Mouse (Mus musculus) monocyte, adult 2 months (primary cell): ENCODE results near the gene Guca1b.

Experiments
- DNase-seq, 2 experiments: peaks; one replicate each; pipeline ENCODE4 v3.0.0; 2022; ENCODE audit warnings: low spot score in 2 of 2, low read depth in 1 of 2

Guca1b gene

GRCm38 (mm10) chr17:47385145-47385544 is at the start of gene Guca1b:
Gene Guca1b, plus strand, starts transcription at chr17:47385393.
- no peak for DNase-seq

- DNase-seq = no peak
These were observed 42.1 kb upstream of the Guca1b start for GRCm38 (mm10) chr17:47343121-47343520.

- no peak for DNase-seq
These were observed 35.4 kb upstream of the Guca1b start for GRCm38 (mm10) chr17:47349721-47350319.

- DNase-seq = peak in 1 of 2 experiments; percentile 32
These were observed 25.2 kb upstream of the Guca1b start for GRCm38 (mm10) chr17:47359964-47360363.

DNA sequence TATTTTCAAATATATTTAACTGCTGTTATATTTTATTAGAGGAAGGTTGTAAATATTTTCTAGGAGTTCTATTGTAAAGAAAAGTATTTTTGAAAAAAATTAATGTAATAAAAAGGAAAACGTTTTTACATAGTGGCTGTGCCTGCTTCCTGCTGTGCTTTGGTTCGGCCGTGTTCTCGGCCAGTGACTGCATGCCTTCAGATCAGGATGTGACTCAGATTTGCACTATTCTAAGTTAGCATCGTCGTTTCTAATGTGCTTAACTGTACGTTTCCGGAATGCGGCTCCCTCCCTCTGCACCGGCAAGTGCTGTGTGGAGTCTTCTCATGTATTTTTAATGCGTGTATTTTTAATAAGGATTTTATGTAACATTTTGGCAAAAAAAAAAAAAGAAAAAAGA is 23.9 kb upstream of the Guca1b start:
- DNase-seq = no peak

DNA sequence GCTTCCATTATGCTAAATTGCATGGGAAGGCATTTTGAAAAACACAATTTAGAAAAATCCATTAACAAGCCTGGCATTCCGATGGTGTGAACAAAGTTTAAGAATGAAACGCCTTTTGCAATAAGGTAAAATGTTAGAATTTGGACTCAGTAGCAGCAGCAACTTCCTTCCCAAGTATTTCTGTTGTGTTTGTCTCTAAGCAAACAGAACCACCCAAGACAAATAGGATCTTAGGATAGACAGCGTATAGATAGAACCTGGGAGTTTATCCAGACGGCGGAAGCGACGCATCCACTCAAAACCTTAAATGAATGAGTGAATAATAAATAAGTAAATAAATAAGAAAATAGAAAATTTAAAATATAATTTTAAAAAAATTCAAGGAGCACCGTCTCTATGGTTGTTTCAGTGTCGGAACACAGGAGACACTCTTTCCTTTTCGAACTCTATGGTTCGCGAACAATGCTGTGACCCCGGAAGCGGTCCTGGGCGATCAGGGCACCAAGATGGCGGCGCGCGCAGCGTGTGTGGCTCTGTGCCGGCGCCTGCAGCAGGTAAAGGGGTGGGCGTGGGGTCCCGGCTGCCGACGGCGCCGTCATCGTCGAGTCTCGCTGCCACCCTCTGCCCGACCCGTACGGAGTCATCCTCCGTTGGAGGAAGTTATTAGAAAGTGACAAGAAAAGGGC is 16.6 kb upstream of the Guca1b start, which contains the start of gene Mrps10:
Mrps10 (plus strand) TSS at position 487 of the 686 bp plus-strand sequence.
- peak; percentile 51 to 58 for DNase-seq

DNA sequence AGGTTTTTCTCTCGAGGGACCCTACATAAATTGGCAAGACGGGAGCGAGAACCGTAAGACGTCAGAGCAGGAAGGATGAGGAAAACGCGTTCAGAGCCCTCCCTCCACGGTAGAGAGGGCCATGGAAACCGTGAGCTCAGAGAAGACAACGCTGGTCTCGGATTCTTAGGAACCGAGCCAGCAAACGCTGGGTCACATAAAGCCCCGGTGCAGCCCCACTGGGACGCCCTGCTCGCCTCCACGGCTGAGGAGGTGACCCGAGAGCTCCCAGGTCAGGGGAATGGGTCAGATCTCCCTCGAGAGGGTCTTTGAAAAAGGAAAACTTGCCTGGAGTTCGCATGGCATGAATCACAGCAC is 16.1 kb upstream of the Guca1b start:
- no peak for DNase-seq

DNA sequence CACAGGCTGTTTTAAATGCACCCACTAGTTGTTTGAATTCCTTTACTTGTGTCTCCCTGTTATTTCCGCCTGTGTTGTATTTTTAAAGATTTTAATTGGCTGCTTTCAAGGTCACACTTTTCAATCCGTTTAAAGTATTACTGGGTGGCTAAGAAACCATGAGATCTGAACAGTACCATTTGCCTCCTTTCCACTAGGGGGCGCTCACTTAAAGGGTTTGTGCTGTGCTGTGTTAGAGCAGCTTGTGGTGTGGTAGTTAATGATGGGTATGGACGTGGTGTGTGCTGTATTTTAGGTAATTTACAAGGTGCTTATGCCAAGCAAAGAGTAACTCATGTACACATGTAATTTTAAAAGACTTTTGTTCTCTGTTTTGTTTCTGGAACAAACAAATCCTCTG is 13.7 kb upstream of the Guca1b start:
- DNase-seq = peak in 1 of 2 experiments; percentile 34

- DNase-seq = no peak
These were observed 11.2 kb upstream of the Guca1b start for GRCm38 (mm10) chr17:47373991-47374390.

- no peak for DNase-seq
These were observed 8.4 kb upstream of the Guca1b start for GRCm38 (mm10) chr17:47376779-47377280.

DNA sequence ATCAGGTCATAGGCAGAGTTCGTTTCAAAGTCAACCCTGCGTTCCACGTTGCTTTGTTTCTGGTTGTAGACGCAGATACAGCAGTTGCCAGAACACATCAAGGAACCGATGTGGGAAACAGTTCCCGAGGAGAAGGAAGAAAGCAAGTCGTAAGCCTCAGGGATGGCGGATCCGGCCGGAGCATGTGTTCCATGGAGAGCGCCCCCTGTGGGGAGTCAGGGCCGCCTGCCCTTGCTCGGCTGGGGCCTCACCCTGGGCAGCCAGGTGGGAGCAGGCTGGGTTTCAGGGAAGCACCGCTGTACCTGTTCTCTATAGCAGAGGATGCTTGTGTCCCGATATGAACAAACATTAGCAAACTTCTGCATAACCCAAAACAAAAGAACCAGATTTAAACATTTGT is 7.1 kb upstream of the Guca1b start:
- no peak for DNase-seq

DNA sequence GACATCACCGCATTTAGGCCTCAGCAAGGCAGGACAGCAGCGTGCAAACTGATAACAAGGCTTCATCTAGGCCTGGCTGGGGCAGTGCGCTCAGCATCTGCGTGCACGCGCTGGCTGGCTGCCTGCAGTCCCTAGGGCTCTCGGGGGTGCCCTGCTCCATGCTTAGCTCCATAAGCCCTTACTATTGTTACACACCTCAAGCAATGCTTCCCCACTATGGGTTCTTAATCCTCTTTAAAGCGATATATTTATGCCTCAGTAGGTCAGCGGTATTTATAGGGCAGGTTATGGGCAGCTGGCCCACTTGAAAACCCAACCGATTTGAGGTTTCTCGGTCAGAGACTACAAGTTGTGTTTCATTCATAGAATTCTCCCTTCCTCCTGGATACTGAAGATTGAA is 3.3 kb upstream of the Guca1b start:
- DNase-seq = no peak

DNA sequence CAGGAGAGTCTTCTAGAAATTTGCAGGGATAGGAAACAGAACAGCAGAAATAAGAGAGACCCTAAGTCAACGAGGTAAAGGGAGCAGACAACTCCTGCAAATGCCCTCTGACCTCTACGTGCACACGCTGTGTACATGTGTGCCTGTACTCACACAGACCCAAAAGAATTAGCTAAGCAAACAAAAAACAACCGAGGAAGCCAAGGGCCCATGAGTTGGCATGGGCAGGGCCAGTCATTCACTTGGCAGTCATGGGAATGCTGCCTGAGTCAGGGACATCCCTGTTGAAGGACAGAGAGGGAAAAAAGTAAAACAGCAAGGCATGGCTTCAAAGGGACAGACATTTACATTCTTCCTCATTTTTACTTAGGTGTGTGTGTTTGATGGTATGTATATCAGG is 1.9 kb upstream of the Guca1b start:
- no peak for DNase-seq

DNA sequence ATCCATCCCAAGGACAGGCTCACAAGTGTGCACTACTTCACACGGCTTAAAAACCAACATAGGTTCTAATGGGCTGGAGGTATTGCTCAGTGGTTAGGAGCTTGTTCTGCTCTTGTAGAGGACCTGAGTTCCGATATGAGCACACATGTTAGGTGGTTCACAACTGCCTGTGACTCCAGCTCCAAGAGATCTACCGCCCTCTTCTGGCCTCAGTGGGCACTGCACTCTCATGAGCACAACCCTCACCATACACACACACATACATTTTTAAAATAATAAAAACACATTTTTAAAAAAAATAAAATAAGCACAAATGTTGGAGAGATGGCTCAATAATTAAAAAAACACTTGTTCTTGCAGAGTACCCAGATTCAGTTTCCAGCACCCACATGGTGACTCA is 1.1 kb upstream of the Guca1b start:
- DNase-seq = no peak

DNA sequence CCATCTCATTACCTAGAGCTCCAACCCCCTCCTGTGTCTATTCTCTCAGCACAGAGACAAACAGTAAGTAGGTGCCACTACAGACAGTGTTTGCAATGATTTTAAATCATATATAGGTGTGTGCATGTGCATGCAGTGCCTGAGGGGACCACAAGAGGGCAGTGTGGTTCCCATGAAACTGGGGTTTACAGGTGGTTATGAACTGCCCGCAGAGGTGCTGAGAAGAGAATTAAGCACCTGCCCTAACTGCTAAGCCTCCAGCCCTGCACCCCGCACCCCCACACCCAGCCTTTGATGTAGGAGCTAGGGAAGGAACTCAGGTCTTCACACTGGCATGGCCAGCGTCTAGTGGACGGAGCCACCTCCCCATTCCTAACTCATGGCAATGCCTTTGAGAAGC is 1.5 kb downstream of the Guca1b start:
- DNase-seq = peak in 1 of 2 experiments; percentile 28

DNA sequence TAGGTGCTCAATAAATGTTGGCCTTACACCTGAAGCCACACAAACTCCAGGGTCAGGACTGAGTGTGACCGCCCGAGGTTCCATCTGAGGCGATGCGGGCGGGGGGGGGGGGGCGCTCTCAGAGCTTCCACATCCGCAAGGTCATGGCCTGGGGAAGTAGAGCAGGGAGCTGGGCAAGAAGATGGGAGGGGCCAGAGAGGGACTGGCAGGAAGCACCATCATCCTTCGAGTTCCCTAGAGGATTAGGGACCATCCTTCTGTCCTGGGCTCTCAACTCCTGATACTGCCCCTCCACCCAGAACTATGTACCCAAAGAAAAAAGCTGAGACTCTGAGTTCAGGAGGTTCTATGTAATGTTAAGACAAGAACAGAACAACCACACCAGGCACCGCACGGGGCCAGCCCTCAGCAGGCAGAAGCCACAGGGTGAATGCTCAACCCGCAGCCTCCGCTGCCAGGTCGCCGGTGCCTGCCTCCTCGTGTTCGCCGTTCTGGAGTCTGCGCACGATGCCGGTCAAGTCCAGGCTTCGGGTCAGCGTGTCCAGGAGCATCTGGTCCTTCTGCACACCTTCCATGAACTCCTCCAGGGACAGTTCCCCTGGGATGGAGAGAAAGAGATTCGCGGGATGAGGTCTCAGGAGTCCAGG is 9.2 kb downstream of the Guca1b start:
- DNase-seq = peak in 1 of 2 experiments; percentile 37

GRCm38 (mm10) chr17:47395376-47395913 is 10.3 kb downstream of the Guca1b start:
- peak; percentile 55 to 70 for DNase-seq

DNA sequence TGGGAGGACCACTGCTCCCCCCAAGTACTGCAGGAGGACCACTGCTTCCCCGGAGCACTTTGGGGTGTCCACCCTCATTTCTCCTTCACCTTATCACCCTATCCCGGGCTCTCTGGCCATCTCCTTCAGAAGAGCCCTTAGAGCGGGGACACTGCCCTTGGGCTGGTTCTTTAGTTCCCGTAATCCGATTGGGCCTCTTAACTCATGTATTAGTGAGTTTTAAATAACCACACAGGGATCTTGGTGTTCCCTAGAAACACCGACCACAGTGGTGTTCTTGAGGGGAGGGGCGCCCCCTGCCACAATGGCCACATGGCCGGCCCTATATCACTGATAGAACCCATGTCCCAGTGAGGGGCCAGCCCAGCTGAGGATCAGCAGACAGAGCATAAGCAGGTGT is 13.9 kb downstream of the Guca1b start:
- DNase-seq = no peak

DNA sequence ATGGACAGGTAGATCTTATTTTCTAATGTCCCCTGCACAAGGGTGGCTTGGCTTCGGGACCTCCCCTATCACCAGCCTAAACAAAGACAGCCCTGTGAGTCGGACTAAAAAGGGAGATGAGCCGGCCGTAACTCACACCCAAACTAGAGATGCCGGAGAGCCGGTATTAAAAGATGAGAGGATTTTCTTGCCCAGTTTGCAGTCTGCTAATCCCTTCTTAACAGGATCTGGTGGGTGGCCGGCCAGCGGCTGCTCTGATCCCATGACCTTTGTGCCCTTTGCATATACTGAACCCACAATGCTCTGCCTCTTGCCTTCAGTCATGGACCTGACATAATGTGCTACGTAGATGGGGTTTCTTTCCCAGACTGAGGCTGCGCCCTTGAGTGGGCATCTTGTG is 15.3 kb downstream of the Guca1b start, which contains the start of gene Guca1a:
Guca1a (minus strand) TSS at position 134 of the 400 bp plus-strand sequence.
- no peak for DNase-seq

- peak in 1 of 2 experiments; percentile 4 for DNase-seq
These were observed 22.7 kb downstream of the Guca1b start for GRCm38 (mm10) chr17:47407717-47408557.

DNA sequence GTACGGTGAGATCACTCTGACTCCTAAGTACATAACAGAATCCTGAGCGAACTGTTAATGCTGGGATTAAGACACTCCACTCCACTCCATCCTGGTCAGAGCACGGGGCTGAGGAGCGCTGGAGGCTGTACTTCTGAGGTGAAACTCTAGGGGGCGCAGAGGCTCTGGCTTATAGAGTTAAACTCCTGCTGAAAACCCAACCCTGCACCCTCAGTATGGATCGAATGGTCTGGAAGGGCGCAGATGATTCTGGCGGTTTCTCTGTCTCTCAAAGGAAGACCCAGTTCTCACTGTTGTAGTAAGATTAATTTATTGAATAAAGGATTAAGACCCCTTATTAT is 23.3 kb downstream of the Guca1b start:
- DNase-seq = peak in 1 of 2 experiments; percentile 50
